25 mouse cellular contexts compared by ENCODE assay signal in the genomic region with DNA sequence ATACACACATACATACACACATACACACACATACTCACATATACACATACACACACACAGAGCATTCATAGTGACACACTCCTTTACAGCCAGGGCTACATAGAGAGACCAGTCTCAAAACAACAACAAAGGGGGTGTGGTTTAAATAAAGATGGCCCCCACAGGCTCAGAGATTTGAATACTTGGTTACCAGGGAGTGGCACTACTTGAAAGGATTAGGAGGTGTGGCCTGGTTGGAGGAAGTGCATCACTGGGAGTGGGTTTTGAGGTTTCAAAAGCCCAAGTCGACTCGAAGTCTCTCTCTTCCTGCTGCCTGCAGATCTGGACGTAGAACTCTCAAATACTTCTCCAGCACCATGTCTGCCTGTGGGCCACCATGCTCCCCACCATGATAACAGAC. TPM values are rescaled to one million over a fixed set of nuclear protein-coding genes. Genes with fewer than 3 reads are reported as not detected.
"Had no signal": no experiment of that assay in that cellular context is flagged by ENCODE, and none has a peak within 500 bp of the region (broad histone marks: within the 10 kb centered on the region; RNA-seq: fewer than 3 reads in every experiment).

No protein-coding gene starts in this region.

- H3K9ac ChIP-seq: lung, embryonic 15.5 days; midbrain, embryonic 13.5 days; midbrain, embryonic 15.5 days; neural tube, embryonic 12.5 days; stomach, embryonic 15.5 days had no signal

- H3K27me3 ChIP-seq: lung, embryonic 15.5 days; megakaryocyte, embryonic 14.5 days; midbrain, embryonic 13.5 days; midbrain, embryonic 15.5 days; neural tube, embryonic 12.5 days; stomach, embryonic 15.5 days had no signal

- H3K9me3 ChIP-seq: lung, embryonic 15.5 days; midbrain, embryonic 13.5 days; midbrain, embryonic 15.5 days; stomach, embryonic 15.5 days had no signal

- H3K27ac ChIP-seq: lung, embryonic 15.5 days; macrophage; midbrain, embryonic 13.5 days; midbrain, embryonic 15.5 days; neural tube, embryonic 12.5 days; stomach, embryonic 15.5 days; stomach, postnatal 0 days had no signal

- H3K4me2 ChIP-seq: lung, embryonic 15.5 days; midbrain, embryonic 11.5 days; midbrain, embryonic 13.5 days; midbrain, embryonic 15.5 days; neural tube, embryonic 12.5 days; stomach, embryonic 15.5 days had no signal

- H3K4me3 ChIP-seq: lung, embryonic 15.5 days; megakaryocyte, embryonic 14.5 days; midbrain, embryonic 13.5 days; midbrain, embryonic 15.5 days; neural tube, embryonic 12.5 days; stomach, embryonic 15.5 days had no signal

- DNase-seq: lung, adult 2 months; lung, postnatal 14 days; lung, postnatal 36 days; right cerebral cortex, postnatal 14 days; thymus, adult 2 months; thymus, postnatal 25 days; thymus, postnatal 4 days had no signal

- ATAC-seq: lung, postnatal 0 days; midbrain, embryonic 13.5 days; midbrain, embryonic 15.5 days had no signal

RNA-seq across cellular contexts. Expression of gene Ccnb1ip1, which starts 25.4 kb away (rescaled TPM):
- total RNA-seq: megakaryocyte progenitor cell, adult 5-6 weeks; midbrain, postnatal 0 days; monocyte, adult 5-6 weeks; neutrophil, adult 5-6 weeks had no signal
- polyA plus RNA-seq: lung, adult 2 months; lung, embryonic 15.5 days; lung, postnatal 0 days; macrophage; midbrain, embryonic 11.5 days; midbrain, embryonic 15.5 days; midbrain, postnatal 0 days; neural tube, embryonic 12.5 days; neural tube, embryonic 14.5 days; spleen, adult 2 months; stomach, embryonic 15.5 days; stomach, postnatal 0 days; thymus, adult 2 months; urinary bladder, adult 2 months had no signal

RNA-seq across cellular contexts. Expression of gene Olfr749, which starts 37.3 kb away (rescaled TPM):
- total RNA-seq: megakaryocyte progenitor cell, adult 5-6 weeks; midbrain, postnatal 0 days; monocyte, adult 5-6 weeks; neutrophil, adult 5-6 weeks had no signal
- polyA plus RNA-seq: lung, adult 2 months; lung, embryonic 15.5 days; lung, postnatal 0 days; macrophage; midbrain, embryonic 11.5 days; midbrain, embryonic 13.5 days; midbrain, embryonic 15.5 days; midbrain, postnatal 0 days; neural tube, embryonic 12.5 days; neural tube, embryonic 14.5 days; spleen, adult 2 months; stomach, embryonic 15.5 days; stomach, postnatal 0 days; testis, adult 2 months; thymus, adult 2 months; urinary bladder, adult 2 months had no signal
